17 mouse cellular contexts compared by ENCODE assay signal in the genomic region with DNA sequence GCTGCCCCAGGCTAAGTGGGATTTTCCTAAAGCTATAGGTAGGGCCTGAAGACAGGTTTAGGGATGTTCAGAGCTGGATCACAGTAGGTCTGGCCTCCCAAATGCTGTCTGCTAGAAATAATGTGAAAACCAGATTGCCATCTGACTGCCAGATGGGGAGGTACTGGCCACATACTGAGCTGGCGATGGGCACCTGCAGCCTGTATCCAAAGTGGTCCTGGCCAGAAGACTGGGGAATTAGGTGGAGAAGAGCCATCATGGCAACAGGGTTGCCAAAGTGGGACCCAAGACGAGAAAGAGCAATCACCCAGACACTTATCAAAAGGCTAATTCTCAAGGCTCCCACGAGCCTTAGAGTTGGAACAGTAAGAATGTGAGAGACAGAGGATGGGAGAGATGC. TPM values are rescaled to one million over a fixed set of nuclear protein-coding genes. Genes with fewer than 3 reads are reported as not detected.
DNase-seq lines count a peak whose midpoint lies in the region; ATAC-seq and TF ChIP-seq lines count a peak whose summit lies in the region.
"Had no signal": no experiment of that assay in that cellular context is flagged by ENCODE, and none has a peak within 500 bp of the region (broad histone marks: within the 10 kb centered on the region; RNA-seq: fewer than 3 reads in every experiment).

No protein-coding gene starts in this region.

- DNase-seq in heart, embryonic 10.5 days (ENCODE audit: low spot score): no peak
- no peak for DNase-seq in heart, postnatal 4 days
- peak; percentile 46 for DNase-seq in left cerebral cortex, postnatal 4 days
- no peak for DNase-seq in left cerebral cortex, adult 8-10 months (ENCODE audit: low spot score in 2 of 2)
- DNase-seq in stomach, postnatal 0 days (ENCODE audit: low spot score): no peak
- DNase-seq: adrenal gland, adult 8-10 months; B cell, adult 2 months; cerebellum, adult 11 months; right cerebral cortex, postnatal 14 days; thymus, postnatal 36 days had no signal

- TF ChIP-seq EP300 in stomach, postnatal 0 days (optimal IDR thresholded peaks at IDR 0.05): no peak

- no peak overlapping the region for H3K9ac ChIP-seq in stomach, embryonic 16.5 days (ENCODE audit: low read length)
- H3K9ac ChIP-seq in stomach, postnatal 0 days (ENCODE audit: low read length): no peak overlapping the region
- no peak overlapping the region; the same call in 1 of the 2 replicates for H3K9ac ChIP-seq in midbrain, embryonic 16.5 days (ENCODE audit: low read depth, low read length)
- H3K9ac ChIP-seq in intestine, embryonic 15.5 days: no peak overlapping the region
- H3K9ac ChIP-seq: heart, embryonic 15.5 days; limb, embryonic 13.5 days; neural tube, embryonic 12.5 days had no signal

- ATAC-seq in stomach, embryonic 16.5 days (ENCODE audit: insufficient read depth, low FRiP score): no peak
- no peak for ATAC-seq in stomach, postnatal 0 days (ENCODE audit: low FRiP score, low TSS enrichment)
- ATAC-seq in midbrain, embryonic 16.5 days: no peak
- ATAC-seq in intestine, embryonic 15.5 days: no peak

- H3K27ac ChIP-seq in heart, embryonic 10.5 days: no peak overlapping the region
- no peak overlapping the region for H3K27ac ChIP-seq in stomach, embryonic 16.5 days (ENCODE audit: low read length)
- H3K27ac ChIP-seq in stomach, postnatal 0 days (replicated peaks): no peak overlapping the region
- no peak overlapping the region for H3K27ac ChIP-seq in midbrain, embryonic 16.5 days (ENCODE audit: low read length)
- H3K27ac ChIP-seq in intestine, embryonic 15.5 days: no peak overlapping the region
- H3K27ac ChIP-seq: heart, embryonic 15.5 days; layer of hippocampus, adult 2 months; limb, embryonic 13.5 days; neural tube, embryonic 12.5 days had no signal

- no peaks in the 10 kb centered on the region for H3K9me3 ChIP-seq in heart, embryonic 10.5 days
- no peaks in the 10 kb centered on the region for H3K9me3 ChIP-seq in stomach, embryonic 16.5 days (replicated peaks; ENCODE audit: control insufficient read depth, low read length)
- H3K9me3 ChIP-seq in stomach, postnatal 0 days (ENCODE audit: control insufficient read depth, low read length): no peaks in the 10 kb centered on the region
- no peaks in the 10 kb centered on the region for H3K9me3 ChIP-seq in midbrain, embryonic 16.5 days (replicated peaks; ENCODE audit: control insufficient read depth, low read length, poor library complexity, severe bottlenecking)
- H3K9me3 ChIP-seq in intestine, embryonic 15.5 days: no peaks in the 10 kb centered on the region
- H3K9me3 ChIP-seq: heart, embryonic 15.5 days; limb, embryonic 13.5 days; neural tube, embryonic 12.5 days had no signal

- intact Hi-C loops in left cerebral cortex, postnatal 4 days (cut with DNase I): loop anchor here (5.0 kb wide), 1 partner anchor 104 kb away; no protein-coding TSS in a partner anchor

- 0 out of 2 replicates have a peak overlapping the region, but pooled peaks have one; percentile 16 for H3K4me2 ChIP-seq in stomach, embryonic 16.5 days (ENCODE audit: low read depth, low read length)
- no peak overlapping the region for H3K4me2 ChIP-seq in stomach, postnatal 0 days (replicated peaks; ENCODE audit: low read depth)
- peak overlapping the region; percentile 92 for H3K4me2 ChIP-seq in midbrain, embryonic 16.5 days (ENCODE audit: low read length)
- no peak overlapping the region for H3K4me2 ChIP-seq in intestine, embryonic 15.5 days (replicated peaks)
- H3K4me2 ChIP-seq: neural tube, embryonic 12.5 days had no signal

- no peaks in the 10 kb centered on the region for H3K27me3 ChIP-seq in heart, embryonic 10.5 days (ENCODE audit: insufficient read depth, poor library complexity, severe bottlenecking)
- H3K27me3 ChIP-seq in stomach, embryonic 16.5 days (ENCODE audit: control insufficient read depth, insufficient read depth, low read length): no peaks in the 10 kb centered on the region
- no peaks in the 10 kb centered on the region for H3K27me3 ChIP-seq in stomach, postnatal 0 days (ENCODE audit: control insufficient read depth, insufficient read depth, low read length)
- H3K27me3 ChIP-seq in midbrain, embryonic 16.5 days (ENCODE audit: control insufficient read depth, insufficient read depth, low read depth, low read length): peaks cover 4% of the 10 kb centered on the region; the same call in 1 of the 2 replicates
- no peaks in the 10 kb centered on the region for H3K27me3 ChIP-seq in intestine, embryonic 15.5 days (replicated peaks)
- H3K27me3 ChIP-seq: heart, embryonic 15.5 days; limb, embryonic 13.5 days had no signal

- peaks cover 75% of the 10 kb centered on the region for H3K4me1 ChIP-seq in heart, embryonic 10.5 days
- peaks cover 24% of the 10 kb centered on the region for H3K4me1 ChIP-seq in stomach, embryonic 16.5 days (ENCODE audit: control insufficient read depth, insufficient read depth, low read length)
- H3K4me1 ChIP-seq in stomach, postnatal 0 days (replicated peaks; ENCODE audit: control insufficient read depth, insufficient read depth): peaks cover 6% of the 10 kb centered on the region
- peaks cover 36% of the 10 kb centered on the region for H3K4me1 ChIP-seq in midbrain, embryonic 16.5 days (ENCODE audit: control insufficient read depth, insufficient read depth, low read length)
- peaks cover 31% of the 10 kb centered on the region for H3K4me1 ChIP-seq in intestine, embryonic 15.5 days (replicated peaks)

- H3K4me3 ChIP-seq in heart, embryonic 10.5 days: 0 out of 2 replicates have a peak overlapping the region, but pooled peaks have one; percentile 9
- H3K4me3 ChIP-seq in stomach, embryonic 16.5 days (replicated peaks; ENCODE audit: low read length): no peak overlapping the region
- no peak overlapping the region for H3K4me3 ChIP-seq in stomach, postnatal 0 days (ENCODE audit: low read depth, low read length)
- H3K4me3 ChIP-seq in midbrain, embryonic 16.5 days (ENCODE audit: low read depth, low read length): no peak overlapping the region
- no peak overlapping the region for H3K4me3 ChIP-seq in intestine, embryonic 15.5 days (replicated peaks)
- H3K4me3 ChIP-seq: layer of hippocampus, adult 2 months; limb, embryonic 13.5 days; neural tube, embryonic 12.5 days had no signal

- TF ChIP-seq CTCF in stomach, postnatal 0 days (IDR thresholded peaks at IDR 0.05; ENCODE audit: low read depth): no peak

- WGBS in heart, embryonic 10.5 days: 86% methylated on average over 3 of the region's 3 CpGs
- WGBS in stomach, embryonic 16.5 days: 98% methylated on average over 3 of the region's 3 CpGs
- 95% methylated on average over 3 of the region's 3 CpGs for WGBS in stomach, postnatal 0 days
- 81% methylated on average over 3 of the region's 3 CpGs for WGBS in midbrain, embryonic 16.5 days
- 90% methylated on average over 3 of the region's 3 CpGs for WGBS in intestine, embryonic 15.5 days

- peaks cover 20% of the 10 kb centered on the region for H3K36me3 ChIP-seq in heart, embryonic 10.5 days
- H3K36me3 ChIP-seq in stomach, embryonic 16.5 days (ENCODE audit: control insufficient read depth, insufficient read depth, low read length): 0 out of 2 replicates have a peak, but pooled peaks cover 5% of the 10 kb centered on the region
- no peaks in the 10 kb centered on the region; the same call in 1 of the 2 replicates for H3K36me3 ChIP-seq in stomach, postnatal 0 days (ENCODE audit: control insufficient read depth, insufficient read depth, low read length)
- H3K36me3 ChIP-seq in midbrain, embryonic 16.5 days (ENCODE audit: control insufficient read depth, insufficient read depth, low read length): no peaks in the 10 kb centered on the region
- 0 out of 2 replicates have a peak, but pooled peaks cover 4% of the 10 kb centered on the region for H3K36me3 ChIP-seq in intestine, embryonic 15.5 days
- H3K36me3 ChIP-seq: heart, embryonic 15.5 days; neural tube, embryonic 12.5 days had no signal

RNA-seq across cellular contexts. Expression of a gene that starts 6.1 kb away (rescaled TPM):
- 8.2 and 8.3 TPM in 2 replicates for polyA plus RNA-seq in heart, embryonic 10.5 days (2016; fragmentation: Nextera tagmentation; extraction: Ambion mirVana)
- 10 to 100 TPM; 69.3 to 70.9 TPM for total RNA-seq in heart, postnatal 4 days (2021)
- total RNA-seq in left cerebral cortex, postnatal 4 days (2021): 10 to 100 TPM; 23.0 to 25.6 TPM
- total RNA-seq in left cerebral cortex, adult 8-10 months (2022): 10 to 100 TPM; 17.1 to 20.0 (median 18.9) TPM
- 2.1 and 2.7 TPM in 2 replicates for polyA plus RNA-seq in stomach, embryonic 16.5 days (2015; fragmentation: Nextera tagmentation; extraction: Ambion mirVana)
- 5.5 and 6.9 TPM in 2 replicates for polyA plus RNA-seq in stomach, postnatal 0 days (2015; fragmentation: Nextera tagmentation; extraction: Ambion mirVana)
- 3.5 and 4.2 TPM in 2 replicates for polyA plus RNA-seq in midbrain, embryonic 16.5 days (2015; fragmentation: Nextera tagmentation; extraction: Ambion mirVana)
- 4.0 and 4.8 TPM in 2 replicates for polyA plus RNA-seq in intestine, embryonic 15.5 days (2015; fragmentation: Nextera tagmentation; extraction: Ambion mirVana)

Comparison
In these comparisons a context has a peak if more than half of its experiments do, and no peak if none do; other contexts are left out.
1. H3K4me2 ChIP-seq: peak in stomach, embryonic 16.5 days (single experiment) and midbrain, embryonic 16.5 days (single experiment); none in stomach, postnatal 0 days (single experiment) and intestine, embryonic 15.5 days (single experiment).